Mouse (Mus musculus): Measurements from ENCODE around the gene Kctd17.

The Kctd17 gene

GRCm38 (mm10) chr15:78481448-78482000 is 53.2 kb downstream of the Kctd17 start:
- DNase-seq (ENCODE audit: low read depth, low spot score): no peak

GRCm38 (mm10) chr15:78482518-78482917 is 54.2 kb downstream of the Kctd17 start:
- DNase-seq (ENCODE audit: low read depth, low spot score): no peak

GRCm38 (mm10) chr15:78483311-78483710 is 54.9 kb downstream of the Kctd17 start:
- no peak for DNase-seq (ENCODE audit: low read depth, low spot score)

GRCm38 (mm10) chr15:78486564-78486963 is 58.2 kb downstream of the Kctd17 start:
- no peak for DNase-seq (ENCODE audit: low read depth, low spot score)

GRCm38 (mm10) chr15:78487066-78487465 is 58.7 kb downstream of the Kctd17 start:
- no peak for DNase-seq (ENCODE audit: low read depth, low spot score)

Data from WW6 (cell line).